21 mouse cellular contexts compared by ENCODE assay signal in genomic region chrX:166749055-166749679, GRCm38 (mm10).
A peak's percentile ranks its signal among the peaks of the same experiment; 100 is the strongest.
DNase-seq lines count a peak whose midpoint lies in the region; ATAC-seq and TF ChIP-seq lines count a peak whose summit lies in the region.
"Had no signal": no experiment of that assay in that cellular context is flagged by ENCODE, and none has a peak within 500 bp of the region (broad histone marks: within the 10 kb centered on the region; RNA-seq: fewer than 3 reads in every experiment).

No protein-coding gene starts in this region.

- intact Hi-C loops in heart, postnatal 10 days (cut with DNase I), result no loop called here
- intact Hi-C loops in left cerebral cortex, postnatal 36 days (cut with DNase I), result no loop called here

- H3K4me1 ChIP-seq in forebrain, postnatal 0 days (ENCODE audit: insufficient read depth), result no peaks in the 10 kb centered on the region
- no peaks in the 10 kb centered on the region for H3K4me1 ChIP-seq in midbrain, embryonic 15.5 days
- no peaks in the 10 kb centered on the region for H3K4me1 ChIP-seq in lung, adult 2 months (ENCODE audit: control insufficient read depth, insufficient read depth, low read length)
- H3K4me1 ChIP-seq: heart, embryonic 12.5 days; limb, embryonic 15.5 days; neural tube, embryonic 12.5 days had no signal

- H3K36me3 ChIP-seq in forebrain, postnatal 0 days (ENCODE audit: insufficient read depth), result no peaks in the 10 kb centered on the region
- H3K36me3 ChIP-seq in midbrain, embryonic 15.5 days (replicated peaks), result no peaks in the 10 kb centered on the region
- H3K36me3 ChIP-seq: heart, embryonic 12.5 days; limb, embryonic 15.5 days; neural tube, embryonic 12.5 days had no signal

- H3K27ac ChIP-seq in forebrain, postnatal 0 days (ENCODE audit: low read depth, low read length), result no peak overlapping the region
- no peak overlapping the region for H3K27ac ChIP-seq in midbrain, embryonic 15.5 days
- H3K27ac ChIP-seq: limb, embryonic 15.5 days; neural tube, embryonic 12.5 days had no signal

- H3K9me3 ChIP-seq in forebrain, postnatal 0 days (ENCODE audit: low read length), result no peaks in the 10 kb centered on the region
- no peaks in the 10 kb centered on the region for H3K9me3 ChIP-seq in midbrain, embryonic 15.5 days
- H3K9me3 ChIP-seq: limb, embryonic 15.5 days; neural tube, embryonic 12.5 days had no signal

- TF ChIP-seq POLR2A in brain, embryonic 14.5 days (IDR thresholded peaks at IDR 0.05; ENCODE audit: borderline replicate concordance, extremely low read depth, insufficient read depth, insufficient read length, poor library complexity, severe bottlenecking), result no peak
- TF ChIP-seq POLR2A in lung, adult 2 months (IDR thresholded peaks at IDR 0.05; ENCODE audit: borderline replicate concordance, extremely low read depth, low read depth, low read length), result no peak

- H3K4me3 ChIP-seq in forebrain, postnatal 0 days (ENCODE audit: low read depth, low read length), result no peak overlapping the region
- H3K4me3 ChIP-seq in midbrain, embryonic 15.5 days, result no peak overlapping the region
- no peak overlapping the region for H3K4me3 ChIP-seq in lung, adult 2 months (replicated peaks; ENCODE audit: extremely low read depth, low read depth, low read length)
- H3K4me3 ChIP-seq: heart, embryonic 12.5 days; limb, embryonic 15.5 days; neural tube, embryonic 12.5 days had no signal

- H3K9ac ChIP-seq in forebrain, postnatal 0 days, result no peak overlapping the region
- no peak overlapping the region for H3K9ac ChIP-seq in midbrain, embryonic 15.5 days
- H3K9ac ChIP-seq: heart, embryonic 12.5 days; limb, embryonic 15.5 days; neural tube, embryonic 12.5 days had no signal

- WGBS in forebrain, postnatal 0 days, result 46% methylated on average over 8 of the region's 8 CpGs
- 49% methylated on average over 8 of the region's 8 CpGs for WGBS in midbrain, embryonic 15.5 days
- WGBS in lung, adult 2 months, result 82% methylated on average over 8 of the region's 8 CpGs

- DNase-seq in embryo, embryonic 11 days, result peak; percentile 5
- no peak for DNase-seq in embryo, embryonic 9.5 days (ENCODE audit: extremely low spot score)
- peak; percentile 89 for DNase-seq in brain, embryonic 14.5 days (ENCODE audit: low read depth)
- DNase-seq in forebrain, postnatal 0 days, result peak; percentile 47
- DNase-seq in lung, adult 2 months, result no peak
- no peak for DNase-seq in heart, postnatal 10 days
- DNase-seq in left cerebral cortex, postnatal 36 days (ENCODE audit: low spot score in 2 of 2), result no peak
- DNase-seq: adrenal gland, postnatal 25 days; cerebellum, adult 9-11 months; heart, adult 11 months; kidney, adult 8-10 months; kidney, postnatal 25 days; lung, postnatal 10 days; thymus, adult 18-20 months had no signal

- H3K4me2 ChIP-seq in forebrain, postnatal 0 days (ENCODE audit: low read depth), result no peak overlapping the region
- H3K4me2 ChIP-seq in midbrain, embryonic 15.5 days, result no peak overlapping the region
- H3K4me2 ChIP-seq: heart, embryonic 12.5 days; limb, embryonic 15.5 days; neural tube, embryonic 12.5 days had no signal

- ATAC-seq in forebrain, postnatal 0 days, result peak; percentile 91
- ATAC-seq in midbrain, embryonic 15.5 days (replicated peaks), result peak; percentile 85
- ATAC-seq: activated CD4-positive, CD25-positive, alpha-beta regulatory T cell, adult 4 months; CD4-positive, CD25-positive, alpha-beta regulatory T cell, adult 4 months; inflammation-experienced regulatory T-cells, adult 6 months had no signal

- H3K27me3 ChIP-seq in forebrain, postnatal 0 days (ENCODE audit: insufficient read depth, low read length), result no peaks in the 10 kb centered on the region
- no peaks in the 10 kb centered on the region; the same call in 1 of the 2 replicates for H3K27me3 ChIP-seq in midbrain, embryonic 15.5 days (replicated peaks)
- H3K27me3 ChIP-seq: heart, embryonic 12.5 days; neural tube, embryonic 12.5 days had no signal

- TF ChIP-seq CTCF in brain, embryonic 14.5 days (IDR thresholded peaks at IDR 0.05; ENCODE audit: borderline replicate concordance, extremely low read depth, insufficient read depth, insufficient read length), result no peak
- TF ChIP-seq CTCF in forebrain, postnatal 0 days (IDR thresholded peaks at IDR 0.05; ENCODE audit: low read depth), result no peak
- no peak for TF ChIP-seq CTCF in lung, adult 2 months (IDR thresholded peaks at IDR 0.05; ENCODE audit: insufficient read depth, low read length)

Comparison
In these comparisons a context has a peak if more than half of its experiments do, and no peak if none do; other contexts are left out.
1. DNase-seq: peak in embryo, embryonic 11 days (single experiment), brain, embryonic 14.5 days (single experiment) and forebrain, postnatal 0 days (single experiment); none in embryo, embryonic 9.5 days (single experiment), lung, adult 2 months (single experiment), heart, postnatal 10 days (0 of 2) and left cerebral cortex, postnatal 36 days (0 of 2).